Mouse (Mus musculus) thymus, adult 2 months (tissue): ENCODE results near the gene Dusp10.

Experiments
- CTCF ChIP-seq: fragments of 200-500 bp; IDR thresholded peaks from 2 replicates; pipeline ENCODE4 v1.5.1; 2012; ENCODE audit warnings: mild to moderate bottlenecking, control low read depth, low read length, moderate library complexity, borderline replicate concordance; ENCODE audit not compliant: control insufficient read depth, poor library complexity, insufficient read depth; ENCODE audit errors: extremely low read depth
- POLR2A ChIP-seq: fragments of 200-500 bp; IDR thresholded peaks from 2 replicates; pipeline ENCODE4 v1.6.1; 2012; ENCODE audit warnings: mild to moderate bottlenecking, low read length, control low read depth, moderate library complexity; ENCODE audit not compliant: control insufficient read depth, poor library complexity, insufficient read depth; ENCODE audit errors: extremely low read depth

- TF ChIP-seq CTCF (no peak), POLR2A (no peak)
Measured at GRCm38 (mm10) chr1:184067704-184068558, 54.8 kb downstream of the Dusp10 start.
